Mouse (Mus musculus) WW6 (cell line): ENCODE data around the gene Pin1.
"Not testable (repeated sequence)": the region's sequence is repeated elsewhere in the genome, so short reads cannot be mapped to it uniquely, and the experiment has no call there.

Experiments
- DNase-seq: peaks from one replicate; pipeline ENCODE4 v3.0.0-alpha.2; 2013; ENCODE audit warnings: low read depth, low spot score

Gene Pin1

GRCm38 (mm10) chr9:20657546-20657945 is 5.7 kb downstream of the Pin1 start:
- DNase-seq, result no peak

- DNase-seq, result no peak
These were observed 10.4 kb downstream of the Pin1 start for GRCm38 (mm10) chr9:20662325-20662724.

GRCm38 (mm10) chr9:20662874-20663273 is 11.0 kb downstream of the Pin1 start:
- no peak for DNase-seq

- no peak for DNase-seq
These were observed 12.1 kb downstream of the Pin1 start for GRCm38 (mm10) chr9:20663956-20664355.

GRCm38 (mm10) chr9:20664366-20664765 is 12.5 kb downstream of the Pin1 start:
- no peak for DNase-seq

- DNase-seq, result no peak
These were observed 13.2 kb downstream of the Pin1 start for GRCm38 (mm10) chr9:20664982-20665637.

GRCm38 (mm10) chr9:20665925-20666324 is 14.0 kb downstream of the Pin1 start:
- DNase-seq, result no peak

GRCm38 (mm10) chr9:20666510-20667034 is 14.7 kb downstream of the Pin1 start:
- no peak for DNase-seq

GRCm38 (mm10) chr9:20668065-20668464 is 16.2 kb downstream of the Pin1 start:
- DNase-seq, result no peak

- DNase-seq, result no peak
These were observed 20.2 kb downstream of the Pin1 start for GRCm38 (mm10) chr9:20672047-20672446.

GRCm38 (mm10) chr9:20677892-20678291 is 26.0 kb downstream of the Pin1 start:
- no peak for DNase-seq

GRCm38 (mm10) chr9:20680378-20680958 is 28.6 kb downstream of the Pin1 start:
- DNase-seq, result no peak

- DNase-seq, result no peak
These were observed 29.9 kb downstream of the Pin1 start for GRCm38 (mm10) chr9:20681546-20682388.

- no peak for DNase-seq
These were observed 30.5 kb downstream of the Pin1 start for GRCm38 (mm10) chr9:20682389-20682722.

GRCm38 (mm10) chr9:20685081-20685861 is 33.4 kb downstream of the Pin1 start:
- DNase-seq, result no peak

GRCm38 (mm10) chr9:20689403-20689802 is 37.5 kb downstream of the Pin1 start:
- DNase-seq, result no peak

- no peak for DNase-seq
These were observed 38.0 kb downstream of the Pin1 start for GRCm38 (mm10) chr9:20689913-20690312.

- not testable (repeated sequence) for DNase-seq
These were observed 38.6 kb downstream of the Pin1 start for GRCm38 (mm10) chr9:20690449-20690848.

GRCm38 (mm10) chr9:20692863-20693262 is 41.0 kb downstream of the Pin1 start:
- DNase-seq, result no peak

- DNase-seq, result no peak
These were observed 42.9 kb downstream of the Pin1 start for GRCm38 (mm10) chr9:20694721-20695235.

GRCm38 (mm10) chr9:20696107-20696712 is 44.3 kb downstream of the Pin1 start:
- DNase-seq, result no peak
